Mouse (Mus musculus): ENCODE results near the gene AU022252.

- TF ChIP-seq POLR2A (IDR thresholded peaks at IDR 0.05; ENCODE audit: insufficient read depth, low read length) (no peak), CTCF (IDR thresholded peaks at IDR 0.05; ENCODE audit: low read depth, low read length) (peak; percentile 89)
These were observed 15.1 kb upstream of the AU022252 start for GRCm38 (mm10) chr4:119247462-119248235.

All from ES-Bruce4 (cell line).